Mouse (Mus musculus): ENCODE measurements around the gene Cldn18. TPM values are rescaled to one million over a fixed set of nuclear protein-coding genes. Genes with fewer than 3 reads are reported as not detected.

Cldn18 gene
- total RNA-seq, 4 experiments from 2014 or later: not detected

DNA sequence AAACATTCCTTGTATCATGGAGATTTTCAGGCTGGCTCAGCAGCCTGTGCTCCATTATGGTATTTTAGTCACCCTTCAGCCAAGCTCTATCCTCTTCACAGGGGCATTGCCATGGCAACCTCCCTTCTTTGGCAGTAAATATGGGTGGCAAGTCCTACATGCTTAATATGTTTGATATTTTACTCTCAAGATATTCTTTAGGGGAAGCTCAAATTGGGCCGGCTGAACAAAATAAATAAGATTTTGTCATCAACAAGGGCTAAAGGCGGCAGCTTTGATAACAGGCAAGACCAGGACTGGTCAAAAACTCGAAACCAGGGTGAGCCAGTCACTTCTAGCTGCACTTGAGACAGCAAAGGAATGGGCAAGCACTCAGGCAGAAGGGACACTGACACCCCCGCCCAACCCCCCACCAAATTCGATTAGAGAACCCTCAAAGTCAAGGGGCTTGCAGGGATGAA, 32.0 kb downstream of the Cldn18 start:
- DNase-seq (ENCODE audit: low spot score in 2 of 2): no peak

DNA sequence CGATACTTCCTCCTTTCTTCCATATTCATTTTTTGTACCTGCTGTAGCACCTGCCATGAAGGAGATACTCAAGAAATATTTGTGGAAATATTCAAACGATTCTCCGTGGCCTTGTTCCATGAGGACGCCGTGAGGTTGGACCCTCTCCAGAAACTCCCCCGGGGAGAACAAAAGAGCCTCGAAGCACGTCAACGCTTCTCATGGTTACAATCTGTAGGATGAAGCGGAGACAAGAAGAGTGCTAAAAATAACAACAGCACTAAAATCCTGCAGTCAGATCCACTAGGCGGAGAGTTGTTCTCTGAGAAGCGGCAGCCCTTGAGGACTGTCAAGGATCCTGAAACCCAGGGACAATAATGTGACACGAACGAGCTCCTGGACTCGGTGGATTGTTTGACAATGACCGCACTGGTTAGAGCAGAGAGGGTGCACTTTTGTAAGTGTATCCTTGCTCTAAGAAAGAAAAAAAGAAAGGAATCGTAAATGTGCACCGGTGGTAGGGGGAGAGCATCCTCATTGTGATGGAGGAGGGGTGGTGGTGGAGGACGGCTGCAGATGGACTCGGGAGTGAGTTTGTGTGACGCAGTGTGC, 35.0 kb downstream of the Cldn18 start:
- DNase-seq (ENCODE audit: low spot score in 2 of 2): no peak

DNA sequence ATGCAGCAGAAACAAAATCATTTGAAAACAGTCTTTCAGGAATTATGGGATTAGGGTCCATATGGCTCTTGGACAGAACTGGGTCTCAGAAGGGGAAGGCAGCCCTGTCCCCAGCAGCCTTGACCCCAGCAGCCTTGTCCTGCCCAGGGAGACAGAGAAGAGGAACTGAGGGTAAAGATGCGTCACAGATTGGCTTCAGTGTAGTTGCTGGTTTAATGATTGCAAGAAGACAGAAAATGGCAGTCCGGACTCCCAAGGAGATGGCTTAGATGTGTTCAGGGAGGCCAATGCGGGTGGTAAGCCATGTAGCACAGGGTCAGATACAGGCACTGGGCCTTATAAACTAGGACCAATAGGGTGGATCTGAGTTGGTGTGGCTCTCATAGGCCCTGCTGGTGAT, 41.4 kb downstream of the Cldn18 start:
- DNase-seq (ENCODE audit: low spot score in 2 of 2): no peak

DNA sequence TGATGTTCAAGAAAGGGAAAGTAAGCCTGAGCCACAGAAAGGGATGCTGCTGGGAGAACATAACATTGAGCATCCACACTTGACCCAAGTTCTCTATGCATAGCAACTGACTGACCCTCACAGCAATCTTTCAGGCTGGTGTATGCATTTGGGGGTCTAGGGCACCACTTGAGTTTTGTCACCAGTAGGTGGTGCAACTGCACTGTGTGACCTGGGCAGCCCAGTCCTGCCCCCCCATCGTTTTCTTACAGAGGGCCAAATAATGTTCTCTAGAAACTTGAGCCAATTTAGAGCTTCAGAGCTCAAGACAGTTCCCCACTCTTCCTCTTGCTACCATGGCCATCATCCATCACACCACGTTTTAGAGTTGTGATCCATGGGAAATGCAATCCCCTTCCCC, 45.5 kb downstream of the Cldn18 start:
- no peak for DNase-seq (ENCODE audit: low spot score in 2 of 2)

DNA sequence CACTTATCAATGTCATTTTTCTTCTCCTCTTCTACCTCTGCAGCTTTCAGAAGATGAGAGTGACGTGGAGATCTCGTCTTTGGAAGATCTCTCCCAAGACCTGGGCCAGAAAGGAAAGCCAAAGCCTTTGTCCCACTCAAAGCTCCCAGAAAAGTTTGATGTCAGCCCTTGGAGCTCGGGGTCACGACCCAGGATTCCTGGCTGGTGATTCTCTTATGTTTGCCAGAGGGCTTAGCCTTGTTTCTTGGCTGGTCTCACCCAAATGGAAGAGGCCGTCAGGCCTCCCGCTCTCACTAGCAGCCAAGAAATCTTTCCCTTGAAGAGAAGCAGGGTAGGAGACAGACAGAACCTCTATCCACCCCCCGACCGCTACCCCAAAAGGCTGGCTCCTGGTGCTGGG, 49.5 kb downstream of the Cldn18 start:
- peak; percentile 43 to 50 for DNase-seq (ENCODE audit: low spot score in 2 of 2)

DNA sequence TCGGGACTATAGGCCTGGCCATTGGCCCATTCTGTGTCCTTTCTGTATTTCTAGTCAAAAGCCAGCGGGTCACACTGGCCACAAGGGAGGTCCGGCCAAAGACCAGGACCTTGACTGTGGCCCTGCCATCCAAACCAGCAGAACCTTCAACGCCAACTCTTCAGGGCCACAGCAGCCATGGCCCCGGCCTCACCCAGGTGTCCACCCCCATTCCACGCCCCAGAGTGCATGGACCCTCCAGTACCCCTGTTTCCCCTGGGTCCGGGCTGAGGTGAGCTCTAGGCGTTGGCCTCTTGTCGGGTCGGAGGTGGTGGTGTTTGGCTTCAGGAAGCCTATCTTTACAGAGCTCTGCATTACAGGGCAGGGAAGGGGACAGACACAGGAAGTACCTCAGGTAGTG, 54.2 kb downstream of the Cldn18 start:
- no peak for DNase-seq (ENCODE audit: low spot score in 2 of 2)

DNA sequence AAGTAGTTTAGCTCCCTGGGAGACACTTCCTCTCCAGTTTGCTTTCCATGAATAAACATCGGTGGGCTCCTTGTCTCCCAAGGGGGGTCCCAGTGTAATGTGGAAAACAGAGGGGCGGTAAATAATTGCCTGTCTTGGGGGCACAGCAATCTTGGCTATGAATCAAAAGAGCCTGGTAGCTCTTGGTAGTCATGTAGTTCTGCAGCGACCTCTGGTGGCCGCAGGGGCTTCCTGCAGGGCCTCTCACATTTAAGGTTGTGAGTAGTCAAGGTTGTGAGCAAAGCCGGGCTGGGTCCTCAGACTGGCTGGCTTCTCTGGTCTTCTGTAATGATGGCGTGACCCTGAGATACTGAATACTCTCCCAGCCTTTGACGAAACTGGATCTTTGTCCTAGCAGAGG, 54.7 kb downstream of the Cldn18 start:
- peak; percentile 33 to 51 for DNase-seq (ENCODE audit: low spot score in 2 of 2)

DNA sequence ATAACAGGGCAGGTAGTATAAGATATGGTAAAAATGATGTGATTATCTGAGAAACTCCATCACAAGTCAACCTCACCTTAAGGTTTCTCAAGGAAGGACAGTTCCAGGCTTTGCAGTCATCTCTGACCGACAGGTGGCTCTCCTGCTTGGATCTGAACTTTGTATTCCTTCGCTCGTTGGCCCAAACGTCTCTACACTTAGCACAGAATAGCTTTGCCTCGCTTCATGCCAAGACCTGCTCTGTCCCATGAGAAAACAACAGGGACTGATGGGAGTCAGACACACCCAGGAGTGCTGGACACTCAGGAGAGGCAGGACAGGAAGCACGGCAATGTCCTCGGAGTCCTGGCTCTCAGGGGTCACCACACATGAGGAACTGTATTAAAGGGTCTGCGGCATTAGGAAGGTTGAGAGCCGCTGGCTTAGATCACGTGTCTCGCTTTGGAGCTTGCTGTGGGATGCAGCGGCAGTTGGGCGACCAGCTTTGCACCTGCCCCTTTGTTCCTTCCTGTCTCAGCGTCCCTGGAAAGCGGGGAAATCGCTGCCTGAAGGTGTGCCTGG, 55.4 kb downstream of the Cldn18 start:
- no peak for DNase-seq (ENCODE audit: low spot score in 2 of 2)

DNA sequence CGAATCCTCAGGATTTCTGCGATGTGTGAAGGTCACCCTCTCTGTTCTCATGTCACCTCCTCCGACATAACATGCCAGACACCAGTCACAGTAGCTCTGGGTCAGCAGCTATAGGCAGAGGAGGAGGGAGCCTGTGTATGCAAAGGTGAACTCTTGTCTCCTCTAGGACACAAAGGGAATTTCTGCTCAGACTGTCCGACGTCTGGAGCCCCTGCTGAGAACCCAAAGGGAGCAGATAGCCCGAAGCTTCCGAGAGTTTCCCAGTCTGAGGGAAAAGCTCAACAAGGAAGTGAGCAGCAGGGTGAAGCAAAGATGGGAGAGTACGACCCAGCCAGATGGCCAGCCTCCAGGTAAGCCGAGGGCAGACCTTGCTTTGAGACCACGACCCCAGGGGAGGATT, 56.3 kb downstream of the Cldn18 start:
- no peak for DNase-seq (ENCODE audit: low spot score in 2 of 2)

DNA sequence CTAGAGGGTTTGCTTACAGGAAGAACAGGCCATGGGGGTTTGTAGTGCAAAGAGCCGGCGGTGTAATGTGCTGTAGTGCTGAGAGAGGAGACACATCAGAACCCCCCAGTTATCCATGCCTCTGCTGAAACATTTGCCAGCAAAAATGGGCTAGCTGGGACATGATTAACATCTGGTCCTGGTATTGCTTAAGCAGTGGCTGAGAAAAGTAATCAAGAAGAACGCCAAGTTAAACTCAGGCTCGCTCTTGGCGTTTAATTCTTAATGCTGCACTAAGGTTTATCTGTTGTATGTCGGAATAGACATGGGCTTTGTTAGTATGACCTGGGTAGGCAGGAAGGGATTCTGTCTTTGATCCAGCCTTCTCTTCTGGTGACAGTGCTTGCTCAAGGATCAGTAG, 71.0 kb downstream of the Cldn18 start:
- no peak for DNase-seq (ENCODE audit: low spot score in 2 of 2)

DNA sequence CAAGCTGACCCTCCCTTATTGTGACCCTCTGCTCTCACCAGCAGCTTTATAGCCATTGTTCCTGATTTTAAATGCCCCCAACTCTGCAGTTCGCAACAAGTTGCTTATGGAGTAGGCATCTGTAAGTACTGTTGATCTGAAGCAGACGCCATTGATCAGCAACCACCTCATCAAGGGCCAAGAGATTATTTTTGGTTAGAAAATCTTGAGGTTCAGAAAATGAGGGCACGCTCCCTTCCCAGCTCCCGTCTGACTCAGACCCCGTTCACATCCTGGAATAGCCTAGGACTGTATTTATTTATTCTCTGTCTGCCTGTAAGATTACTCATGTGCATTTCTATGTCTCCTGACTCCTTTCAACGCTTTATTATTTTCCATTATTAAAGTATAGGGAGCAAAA, 71.7 kb downstream of the Cldn18 start:
- DNase-seq (ENCODE audit: low spot score in 2 of 2): no peak

DNA sequence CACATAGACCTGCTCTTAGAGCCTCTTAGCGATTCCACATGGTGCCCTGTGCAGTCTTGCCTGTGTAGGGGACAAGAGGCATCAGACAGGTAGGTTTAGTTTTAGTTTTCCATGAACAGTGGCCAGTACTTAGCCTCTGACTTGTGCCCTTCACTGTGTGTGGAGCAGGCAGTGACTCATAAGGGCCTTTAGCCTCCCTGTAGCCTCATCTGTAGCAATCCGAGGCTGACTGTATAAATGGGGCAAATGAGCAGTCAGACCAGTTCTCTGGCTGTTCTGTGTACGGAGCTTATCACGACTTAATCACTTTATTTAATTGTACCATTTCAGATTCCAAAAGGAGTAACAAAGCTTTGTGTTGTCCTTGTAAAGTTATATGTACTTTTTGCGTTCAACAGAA, 77.1 kb downstream of the Cldn18 start:
- no peak for DNase-seq (ENCODE audit: low spot score in 2 of 2)

Other genes starting within 250 kb of the Cldn18 start
- gene Armc8, start 148.4 kb downstream of the Cldn18 start, total RNA-seq (2022): 10 to 100 TPM; 21.6 to 24.5 (median 22.7) TPM
- gene Dbr1, start 141.5 kb downstream of the Cldn18 start, total RNA-seq (2022): 1 to 10 TPM; 4.0 to 6.5 (median 5.5) TPM
- not detected for gene A4gnt, start 104.8 kb downstream of the Cldn18 start, total RNA-seq (2022)
- gene Dzip1l, start 87.8 kb downstream of the Cldn18 start, total RNA-seq (2022): 1 to 10 TPM; 1.1 to 2.1 (median 1.4) TPM
- not detected for gene Sox14, start 158.9 kb upstream of the Cldn18 start, total RNA-seq (2022)